Mouse (Mus musculus) left cerebral cortex, postnatal 36 days (tissue): ENCODE results near the gene Wnt6. TPM values are rescaled to one million over a fixed set of nuclear protein-coding genes. Genes with fewer than 3 reads are reported as not detected.
A peak's percentile ranks its signal among the peaks of the same experiment; 100 is the strongest.
"Not testable (repeated sequence)": the region's sequence is repeated elsewhere in the genome, so short reads cannot be mapped to it uniquely, and the experiment has no call there.

Source experiments
- DNase-seq, 2 experiments: peaks; one replicate each; pipeline ENCODE4 v3.0.0; 2021 to 2022; ENCODE audit warnings: low spot score in 2 of 2, mixed read lengths in 1 of 2
- intact Hi-C: fragments of 180-260 bp; cut with DNase I; formaldehyde crosslinking; loops from one replicate; pipeline ENCODE4 v1.15.1; 2025
- total RNA-seq, 2 experiments: library from RNA; stranded (reverse); gene quantifications; 2 replicates each; pipeline ENCODE4 v1.2.3; 2021

The Wnt6 gene
- total RNA-seq, 2 experiments from 2014 or later = 1.4 to 4.0 TPM

DNA sequence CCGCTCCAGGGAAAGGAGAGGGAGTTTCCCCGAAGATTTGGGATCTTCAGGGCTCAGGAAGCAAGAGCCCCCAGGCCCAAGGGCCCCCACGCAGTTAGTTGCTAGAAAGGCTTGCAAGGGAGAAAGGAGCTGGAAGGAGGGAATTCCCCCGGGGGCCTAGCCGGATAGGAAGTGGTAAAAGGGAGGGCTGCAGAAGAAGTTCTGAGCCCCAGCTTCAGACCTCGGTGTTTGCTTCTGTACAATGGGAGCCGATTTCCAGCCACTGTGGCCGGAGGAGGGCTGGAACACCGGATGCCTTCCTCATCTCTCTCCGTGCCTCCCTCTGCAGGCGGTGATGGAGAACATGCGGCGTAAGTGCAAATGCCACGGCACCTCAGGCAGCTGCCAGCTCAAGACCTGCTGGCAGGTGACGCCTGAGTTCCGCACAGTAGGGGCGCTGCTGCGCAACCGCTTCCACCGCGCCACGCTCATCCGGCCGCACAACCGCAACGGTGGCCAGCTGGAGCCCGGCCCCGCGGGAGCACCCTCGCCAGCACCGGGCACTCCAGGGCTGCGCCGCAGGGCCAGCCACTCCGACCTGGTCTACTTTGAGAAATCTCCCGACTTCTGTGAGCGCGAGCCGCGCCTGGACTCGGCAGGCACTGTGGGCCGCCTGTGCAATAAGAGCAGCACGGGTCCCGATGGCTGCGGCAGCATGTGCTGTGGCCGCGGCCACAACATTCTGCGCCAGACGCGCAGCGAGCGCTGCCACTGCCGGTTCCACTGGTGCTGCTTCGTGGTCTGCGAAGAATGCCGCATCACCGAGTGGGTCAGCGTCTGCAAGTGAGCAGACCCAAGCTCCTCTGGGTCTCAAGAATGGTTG lies 31.3 kb downstream of the Wnt6 start:
- intact Hi-C loops = no loop called here

DNA sequence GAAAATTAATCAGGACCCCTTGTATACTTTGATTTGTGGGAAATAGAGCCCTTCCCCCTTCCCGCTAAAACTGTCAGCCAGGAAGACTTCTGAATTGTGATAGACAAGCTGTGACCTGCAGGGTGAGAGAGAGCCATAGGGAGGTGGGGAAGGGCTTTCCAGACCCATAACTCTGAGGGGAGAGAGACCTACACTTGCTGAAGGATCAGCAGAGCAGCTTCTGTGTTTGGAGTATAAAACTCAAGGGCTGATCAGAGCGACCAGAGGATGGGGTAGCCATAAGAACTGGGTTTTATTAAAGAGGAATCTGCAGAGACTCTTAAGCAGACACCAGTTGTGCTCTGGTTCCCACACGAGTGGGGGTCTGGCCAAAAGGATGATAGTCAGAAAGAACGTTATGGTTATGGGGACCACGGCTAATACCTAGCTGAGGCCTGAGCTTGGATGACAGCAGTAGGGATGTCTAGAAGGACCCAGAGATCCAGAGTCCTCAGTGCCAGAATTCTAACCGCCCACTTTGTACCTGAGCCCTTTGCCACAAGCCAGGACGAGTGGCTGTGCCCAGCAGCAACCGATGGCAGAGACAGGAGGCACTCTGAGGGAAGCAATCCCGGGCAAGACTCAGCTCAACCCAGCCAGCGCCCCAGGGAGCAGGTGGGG lies 32.6 kb downstream of the Wnt6 start:
- intact Hi-C loops = no loop called here
- no peak for DNase-seq

More for the DNA sequence above, 31.3 kb downstream of the Wnt6 start:
- DNase-seq = peak; percentile 81 to 85

DNA sequence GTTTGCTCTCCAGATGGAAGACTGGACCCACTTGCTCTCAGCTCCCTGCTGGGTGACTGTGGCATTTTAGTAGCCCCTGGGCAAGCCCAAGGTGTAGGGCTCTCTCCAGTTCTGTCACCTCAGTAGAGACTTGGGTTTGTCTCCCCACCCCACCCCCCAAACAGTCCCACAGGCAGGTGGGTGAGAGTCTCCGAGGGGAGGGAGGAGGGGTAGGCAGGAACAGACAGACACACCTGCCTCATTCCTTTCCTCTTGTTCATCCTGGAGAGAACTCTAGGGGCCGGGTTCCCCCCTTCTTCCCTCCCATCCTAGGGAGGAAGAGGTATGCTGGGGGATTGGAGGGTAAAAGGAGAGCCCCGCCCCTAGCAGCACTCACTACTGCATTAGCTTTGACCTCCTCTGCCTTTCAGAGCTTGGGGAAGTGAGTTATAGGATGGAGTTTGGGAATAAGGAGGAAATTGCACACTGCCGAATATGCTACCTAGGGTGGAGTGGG lies 33.7 kb downstream of the Wnt6 start:
- intact Hi-C loops = no loop called here
- DNase-seq = no peak

DNA sequence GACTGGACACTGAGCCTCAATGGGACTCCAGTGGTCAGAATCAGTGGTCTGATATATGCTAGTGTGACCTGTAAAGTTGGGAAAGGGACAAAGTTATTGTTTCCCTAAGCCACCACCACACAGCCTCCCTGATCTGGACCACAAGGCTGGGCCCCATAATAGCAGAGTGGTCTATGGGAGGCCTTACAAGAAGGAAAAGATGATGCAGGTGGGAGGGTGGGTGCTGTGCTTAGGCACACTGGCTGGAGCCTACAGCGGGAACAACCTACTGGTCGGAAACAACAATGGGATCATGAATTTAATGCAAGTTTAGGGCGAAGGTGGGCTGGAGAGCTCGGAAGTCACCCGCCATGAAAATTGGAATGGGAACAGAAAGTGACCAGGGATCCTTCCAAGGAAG lies 34.2 kb downstream of the Wnt6 start:
- no peak for DNase-seq
- intact Hi-C loops = no loop called here

DNA sequence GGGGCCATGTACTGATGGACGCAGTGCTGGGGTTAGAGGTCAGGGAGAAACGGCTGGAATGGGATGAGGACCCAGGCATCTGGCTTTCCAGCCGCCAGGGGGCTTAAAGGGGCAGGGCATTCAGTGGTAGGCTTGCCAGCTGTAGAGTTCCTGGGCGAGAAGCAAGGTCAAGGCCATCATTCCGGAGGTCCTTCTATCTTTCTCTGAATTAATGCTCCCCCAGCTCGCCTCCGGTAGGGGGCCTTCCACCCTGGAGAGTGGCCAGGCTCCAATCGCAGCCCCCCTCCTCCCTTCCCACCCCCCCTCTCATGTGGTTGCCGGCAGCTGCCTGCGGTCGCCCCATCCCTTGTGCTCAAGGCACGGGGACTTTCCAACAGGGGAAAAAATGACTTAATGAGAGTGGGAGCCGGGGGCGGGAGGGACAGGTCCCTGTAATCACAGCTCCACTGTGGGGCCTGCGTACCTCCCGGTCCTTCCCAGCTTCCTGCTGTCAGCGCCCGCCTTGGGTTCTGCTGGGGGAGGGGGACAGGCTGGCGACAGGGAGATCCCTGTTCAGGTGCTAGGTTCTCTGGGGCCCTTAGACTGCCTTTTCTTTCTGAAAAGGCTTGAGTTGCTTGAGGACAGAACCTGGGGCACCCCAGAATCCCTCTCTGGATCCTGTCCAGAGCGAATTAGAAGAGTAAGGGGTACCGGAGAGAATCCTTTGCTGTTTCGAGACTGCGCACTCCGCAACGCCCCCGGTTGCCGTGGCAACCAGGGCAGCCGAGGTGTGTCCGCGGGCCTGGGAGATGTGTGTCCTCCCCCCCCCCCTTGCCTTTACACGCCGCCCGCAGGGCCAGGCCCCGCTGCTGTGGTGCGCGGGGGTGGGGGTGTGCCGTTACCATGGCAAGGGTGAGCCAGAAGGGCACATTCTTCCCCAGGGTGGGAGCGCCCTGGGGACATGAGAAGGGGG lies 34.9 kb downstream of the Wnt6 start:
- intact Hi-C loops = no loop called here
- DNase-seq = peak; percentile 66 to 79

DNA sequence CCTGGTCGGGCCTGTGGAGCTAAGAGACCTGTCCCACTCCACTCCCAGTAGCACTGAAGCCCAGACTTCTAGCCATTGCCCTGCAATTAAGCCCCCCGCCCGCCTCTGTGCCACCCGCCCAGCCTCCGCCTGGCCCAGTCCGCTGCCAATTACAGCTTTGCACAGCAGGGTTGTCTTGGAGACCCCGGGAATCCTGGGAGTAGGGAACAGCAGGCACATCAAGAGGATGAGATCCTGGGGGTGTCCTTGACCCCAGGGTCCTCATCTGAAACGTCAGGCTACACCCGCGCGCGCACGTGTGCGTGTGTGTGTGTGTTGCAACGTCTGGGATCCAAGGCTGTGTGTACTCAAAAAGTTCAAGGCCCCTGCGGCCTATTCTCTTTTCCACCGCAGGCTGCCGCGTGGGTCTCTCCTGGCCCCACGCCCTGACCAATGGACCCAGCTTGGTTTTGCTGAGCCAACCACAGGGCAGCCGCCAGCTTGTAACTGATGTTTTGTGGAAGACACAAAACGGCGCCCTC lies 35.9 kb downstream of the Wnt6 start:
- intact Hi-C loops = loop anchor here (2.0 kb wide), 1 partner anchor 19 kb away; no protein-coding TSS in a partner anchor

DNA sequence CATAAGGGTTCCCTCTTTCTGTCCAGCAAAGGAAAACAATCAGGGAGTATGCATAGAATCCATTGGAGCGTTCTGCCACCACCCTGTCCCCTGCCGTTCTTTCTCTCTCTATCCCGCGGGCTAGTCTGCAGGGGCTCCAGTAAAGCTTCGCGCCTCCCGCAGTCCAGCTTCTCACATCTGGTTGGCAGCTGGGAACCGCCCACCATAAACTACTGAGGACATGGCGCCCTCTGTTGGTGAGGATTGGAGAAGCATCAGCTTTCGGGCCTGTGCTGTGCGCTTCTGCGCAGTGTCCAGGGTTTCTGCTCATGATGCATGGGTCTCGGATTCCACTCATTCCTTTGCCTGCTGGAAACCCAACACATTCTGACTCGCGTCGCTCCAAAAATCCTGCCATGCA lies 36.4 kb downstream of the Wnt6 start:
- peak; percentile 90 to 91 for DNase-seq
- intact Hi-C loops = loop anchor here (2.0 kb wide), 1 partner anchor 19 kb away; no protein-coding TSS in a partner anchor

More for the DNA sequence above, 35.9 kb downstream of the Wnt6 start:
- no peak for DNase-seq

DNA sequence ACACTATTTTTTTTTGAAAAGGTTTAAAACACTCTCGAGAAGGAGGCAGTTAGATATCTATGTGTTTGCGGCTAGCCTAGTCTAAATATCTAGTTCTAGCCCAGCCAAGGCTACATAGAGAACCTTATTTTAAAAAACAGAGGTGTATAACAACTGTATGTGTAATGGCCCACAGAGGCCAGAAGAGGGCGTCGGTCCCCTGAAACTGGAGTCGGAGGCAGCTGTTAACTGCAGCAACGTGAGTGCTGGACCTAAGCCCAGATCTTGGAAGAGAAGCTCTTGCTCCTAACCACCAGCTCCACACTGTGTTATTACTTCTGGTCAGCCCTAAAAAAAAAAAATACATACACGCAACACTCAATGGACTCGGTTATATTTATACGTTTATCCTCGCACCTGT lies 37.3 kb downstream of the Wnt6 start:
- intact Hi-C loops = loop anchor here (2.0 kb wide), 1 partner anchor 20 kb away; no protein-coding TSS in a partner anchor
- DNase-seq = no peak

DNA sequence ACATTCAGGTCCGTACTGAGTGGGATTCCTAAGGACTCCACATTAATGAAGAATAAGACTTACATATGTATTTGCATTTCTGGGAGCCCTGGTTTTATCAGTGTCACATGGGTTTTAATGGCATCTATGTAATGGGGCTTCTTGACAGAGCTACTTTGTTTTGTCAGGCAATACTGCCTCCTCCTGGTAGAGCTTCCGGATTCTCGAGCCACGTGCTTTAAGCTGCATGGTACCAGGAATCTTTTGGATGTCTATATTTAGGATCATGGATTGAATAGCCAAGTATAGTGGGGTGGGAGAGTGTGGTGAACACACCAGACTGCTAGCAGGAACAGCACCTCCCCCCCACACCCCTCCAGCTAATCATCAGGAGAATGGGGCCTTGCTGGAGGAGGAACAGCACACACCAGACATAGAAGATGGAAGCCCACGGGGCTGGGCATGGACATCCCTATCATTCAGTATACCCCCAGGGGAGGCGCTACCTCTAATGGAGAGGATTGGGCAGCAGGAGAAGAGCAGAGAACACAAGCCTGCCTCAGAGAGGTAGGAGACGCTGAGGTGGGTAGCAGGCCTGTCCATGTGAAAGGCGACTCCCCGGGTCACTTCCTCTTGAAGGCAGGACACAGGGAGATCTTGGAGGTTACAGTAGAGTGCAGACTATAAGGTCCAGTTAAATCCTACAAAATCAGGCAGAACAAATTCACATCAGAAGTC lies 43.4 kb downstream of the Wnt6 start:
- DNase-seq = no peak
- intact Hi-C loops = no loop called here

DNA sequence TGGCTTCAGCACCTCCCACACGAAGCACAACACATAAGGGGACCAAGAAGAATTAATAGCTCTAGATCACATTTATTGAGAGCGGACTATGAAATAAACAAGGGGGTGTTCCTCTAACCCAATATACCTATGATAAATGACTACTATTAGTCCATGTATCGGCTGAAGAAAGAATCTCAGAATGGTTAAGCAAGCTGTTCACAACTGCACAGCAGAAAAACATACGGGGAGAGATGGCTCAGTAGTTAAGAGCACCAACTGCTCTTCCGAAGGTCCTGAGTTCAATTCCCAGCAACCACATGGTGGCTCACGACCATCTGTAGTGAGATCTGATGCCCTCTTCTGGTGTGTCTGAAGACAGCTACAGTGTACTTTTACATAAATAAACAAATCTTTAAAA lies 44.3 kb downstream of the Wnt6 start:
- not testable (repeated sequence) for DNase-seq
- intact Hi-C loops = loop anchor here (2.0 kb wide), 1 partner anchor 35 kb away; no protein-coding TSS in a partner anchor

DNA sequence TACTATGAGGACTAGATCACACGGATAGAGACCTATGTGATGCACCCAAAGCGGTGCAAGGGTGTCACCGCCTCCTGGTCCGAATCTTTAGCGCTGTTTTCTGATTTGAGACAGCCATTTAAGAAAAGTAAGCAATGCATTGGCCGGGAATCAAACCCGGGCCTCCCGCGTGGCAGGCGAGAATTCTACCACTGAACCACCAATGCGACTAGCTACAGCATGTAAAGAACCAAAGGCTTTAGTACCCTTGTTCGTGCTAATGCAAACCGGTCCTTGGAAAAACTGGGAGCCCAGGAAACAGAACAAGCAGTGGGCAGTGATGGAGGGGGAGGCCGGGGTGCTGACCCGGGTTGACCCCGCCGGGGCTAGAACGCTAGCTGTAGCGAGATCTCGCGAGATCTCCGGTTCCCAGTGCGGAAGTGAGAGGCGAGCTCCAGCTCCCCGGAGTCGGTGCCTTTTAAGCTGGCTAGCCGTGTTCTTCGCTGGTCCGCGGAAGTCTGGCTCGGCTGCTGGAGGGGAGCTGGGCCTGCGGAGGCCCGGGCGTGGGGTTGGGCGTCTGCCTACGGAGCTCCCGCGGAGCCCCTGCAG lies 45.0 kb downstream of the Wnt6 start:
- DNase-seq = peak; percentile 86 to 90
- intact Hi-C loops = loop anchor here (2.0 kb wide), 1 partner anchor 34 kb away; no protein-coding TSS in a partner anchor

DNA sequence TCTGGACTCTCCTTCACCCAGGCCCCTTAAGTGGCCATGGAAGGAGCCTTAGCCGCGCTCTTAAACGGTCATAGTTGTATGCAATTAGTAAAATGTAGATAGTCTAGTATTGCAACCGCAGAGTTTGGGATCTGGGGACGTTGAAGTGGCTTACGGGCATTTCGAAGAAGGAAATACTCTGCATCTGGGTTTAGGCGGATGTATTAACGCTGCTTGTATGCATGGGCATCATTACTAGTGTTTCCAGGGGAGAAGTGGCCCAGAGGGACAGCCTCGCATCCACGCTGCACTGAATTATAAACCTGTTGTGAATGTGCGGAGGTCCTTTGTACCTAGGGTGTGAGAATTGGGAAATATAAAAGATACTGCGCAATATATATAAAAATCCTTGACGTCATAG lies 45.5 kb downstream of the Wnt6 start:
- DNase-seq = no peak
- intact Hi-C loops = loop anchor here (2.0 kb wide), 1 partner anchor 34 kb away; no protein-coding TSS in a partner anchor

DNA sequence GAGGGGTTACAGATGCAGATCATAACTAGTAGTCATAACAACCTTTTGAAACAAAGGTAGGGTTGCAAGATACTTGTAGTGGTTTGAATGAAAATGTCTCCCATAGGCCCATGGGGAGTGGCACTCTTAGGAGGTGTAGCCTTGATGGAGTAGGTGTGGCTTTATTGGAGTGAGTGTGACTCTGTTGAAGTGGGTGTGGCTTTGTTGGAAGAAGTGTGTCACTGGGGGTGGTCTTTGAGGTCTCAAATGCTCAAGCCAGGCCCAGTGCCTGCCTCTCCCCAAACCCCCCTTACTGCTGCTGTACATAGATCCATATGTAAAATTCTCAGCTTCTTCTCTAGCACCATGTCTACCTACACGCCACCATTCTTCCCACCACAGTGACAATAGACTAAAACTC lies 46.8 kb downstream of the Wnt6 start:
- intact Hi-C loops = no loop called here

DNA sequence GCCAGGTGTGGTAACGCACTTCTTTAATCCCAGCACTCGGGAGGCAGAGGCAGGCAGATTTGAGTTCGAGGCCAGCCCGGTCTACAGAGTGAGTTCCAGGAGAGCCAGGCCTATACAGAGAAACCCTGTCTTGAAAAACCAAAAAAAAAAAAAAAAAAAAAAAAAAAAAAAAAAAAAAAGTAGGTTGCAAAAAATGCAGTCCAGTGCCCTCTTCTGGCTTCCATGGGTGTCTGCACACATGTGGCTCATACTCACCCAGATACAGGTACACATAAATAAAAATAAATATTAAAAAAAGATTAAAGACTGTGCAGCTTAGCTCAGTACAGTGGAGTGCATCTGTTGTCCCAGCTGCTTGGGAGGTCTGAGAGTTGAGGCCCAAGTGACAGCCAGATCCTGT lies 51.9 kb downstream of the Wnt6 start:
- intact Hi-C loops, DNase-seq: not testable (repeated sequence)

More for the DNA sequence above, 46.8 kb downstream of the Wnt6 start:
- DNase-seq = no peak

DNA sequence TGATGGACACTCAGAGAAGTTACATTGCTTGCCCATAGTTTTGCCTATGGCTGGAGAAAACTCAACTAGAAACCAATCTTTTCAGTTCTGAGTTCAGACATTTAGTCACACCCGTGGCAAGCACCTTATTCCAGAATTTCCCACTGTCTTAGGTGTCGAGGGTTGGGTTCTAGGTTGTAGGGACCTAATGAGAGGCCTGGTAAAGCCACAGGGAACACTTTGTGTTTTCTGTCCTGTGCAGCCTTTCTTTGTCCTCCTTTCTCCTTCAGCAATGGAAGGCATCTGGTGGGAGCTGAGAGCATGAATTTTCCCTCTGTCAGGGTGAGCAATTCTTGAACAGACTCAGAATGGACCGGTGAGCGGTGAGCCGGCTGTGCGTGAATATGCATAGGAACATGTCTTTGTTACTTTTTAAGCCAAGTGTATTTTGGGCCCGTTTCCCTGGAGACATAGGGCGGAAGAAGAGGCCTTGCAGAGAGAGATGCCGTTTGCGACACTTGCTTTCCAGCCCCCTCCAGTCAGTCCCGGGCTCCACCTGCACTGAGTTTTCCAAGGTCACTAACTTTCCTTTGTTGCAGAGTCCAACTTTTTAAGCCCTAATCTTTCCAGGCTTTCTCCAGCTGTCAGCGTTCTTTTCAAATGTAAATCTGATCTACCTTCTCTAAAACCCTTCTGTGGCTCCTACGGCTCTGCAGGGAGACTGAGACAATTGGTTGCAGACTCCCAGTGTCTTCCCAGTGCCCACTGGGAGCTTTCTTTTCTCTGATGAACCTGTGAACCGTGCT lies 53.0 kb downstream of the Wnt6 start:
- DNase-seq = peak; percentile 73 to 78
- intact Hi-C loops = no loop called here

DNA sequence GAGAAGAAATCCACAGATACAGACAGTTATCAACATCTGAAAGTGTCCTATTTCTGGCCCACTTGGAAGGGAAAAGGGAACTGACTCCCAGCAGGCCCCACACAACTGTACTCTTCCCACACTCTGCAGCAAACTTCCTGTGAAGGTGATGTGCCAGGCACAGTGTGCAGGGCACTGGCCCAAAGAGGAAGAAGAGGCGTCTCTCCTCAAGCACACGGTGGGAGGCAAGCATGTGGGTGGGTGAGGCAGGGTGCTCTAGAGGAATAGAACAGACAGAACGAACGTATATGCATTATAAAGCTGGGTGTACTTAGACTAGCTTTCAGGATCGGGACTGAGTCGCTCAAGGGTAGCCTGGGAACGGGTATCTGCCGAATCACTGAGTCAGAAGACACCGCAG lies 58.4 kb downstream of the Wnt6 start:
- peak; percentile 74 to 83 for DNase-seq
- intact Hi-C loops = no loop called here

DNA sequence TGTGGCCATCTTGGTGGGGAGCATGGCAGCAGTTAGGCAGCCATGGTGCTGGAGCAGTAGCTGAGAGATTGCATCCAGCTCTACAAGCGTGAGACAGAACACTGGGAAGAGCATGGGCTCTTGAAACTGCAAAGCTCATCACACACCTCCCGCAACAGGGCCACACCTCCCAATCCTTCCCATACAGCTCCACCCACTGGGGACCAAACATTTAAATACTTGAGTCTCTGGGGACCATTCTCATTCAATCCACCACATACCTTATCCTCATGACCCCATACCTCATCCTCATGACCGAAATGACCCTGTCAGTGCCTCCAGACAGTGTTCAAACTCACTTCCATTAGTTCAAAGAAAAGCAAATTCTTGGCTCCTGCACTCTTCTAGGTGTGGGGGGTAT lies 61.6 kb downstream of the Wnt6 start:
- DNase-seq = no peak
- intact Hi-C loops = no loop called here
